Mouse (Mus musculus): ENCODE data around the gene Rimklb.

Rimklb gene

DNA sequence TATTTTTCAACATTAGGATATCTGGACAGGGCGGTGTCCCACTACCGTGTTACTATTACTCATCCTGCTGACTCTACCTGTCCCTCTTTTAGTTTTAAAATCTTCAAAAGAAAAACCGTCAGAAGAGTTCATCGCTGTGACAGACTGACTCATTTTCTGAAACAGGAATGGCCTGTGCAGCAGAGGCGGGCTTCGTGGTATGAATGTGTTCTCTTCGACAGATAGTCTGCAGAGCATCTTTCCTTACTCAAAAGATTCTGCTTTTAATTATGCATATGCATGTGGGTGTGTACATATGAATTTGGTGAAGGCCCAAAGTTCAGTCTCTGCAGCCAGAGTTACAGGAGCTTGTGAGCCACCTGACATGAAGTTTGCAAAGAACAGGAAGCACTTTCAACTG is 50.7 kb downstream of the Rimklb start:
- in situ Hi-C loops (cut with MboI; ENCODE audit: low pct_unique_long_range_greater_than_20kb in 1 of 2, low sequenced_read_pairs in 2 of 2, unreplicated experiment in 1 of 2) = no loop called here

GRCm38 (mm10) chr6:122445215-122445614 is 53.3 kb downstream of the Rimklb start:
- in situ Hi-C loops (cut with MboI; ENCODE audit: low pct_unique_long_range_greater_than_20kb in 1 of 2, low sequenced_read_pairs in 2 of 2, unreplicated experiment in 1 of 2) = no loop called here

- in situ Hi-C loops (cut with MboI; ENCODE audit: low pct_unique_long_range_greater_than_20kb in 1 of 2, low sequenced_read_pairs in 2 of 2, unreplicated experiment in 1 of 2) = no loop called here
Observed at GRCm38 (mm10) chr6:122440632-122441226, 57.8 kb downstream of the Rimklb start.

DNA sequence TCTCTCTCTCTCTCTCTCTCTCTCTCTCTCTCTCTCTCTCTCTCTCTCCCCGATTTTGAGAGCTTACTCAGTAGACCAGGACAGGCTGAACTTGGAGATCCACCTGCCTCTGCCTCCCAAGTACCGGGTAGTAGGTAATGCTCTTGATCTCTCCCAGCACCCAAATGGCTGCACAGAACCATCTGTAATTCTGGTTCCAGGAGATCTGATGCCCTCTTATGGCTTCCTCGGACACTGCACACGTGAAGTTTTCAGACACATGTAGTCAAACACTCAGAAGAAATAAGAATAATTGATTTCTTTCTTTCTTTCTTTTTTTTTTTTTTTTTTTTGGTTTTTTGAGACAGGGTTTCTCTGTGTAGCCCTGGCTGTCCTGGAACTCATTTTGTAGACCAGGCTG is 59.3 kb downstream of the Rimklb start:
- in situ Hi-C loops (cut with MboI; ENCODE audit: low pct_unique_long_range_greater_than_20kb in 1 of 2, low sequenced_read_pairs in 2 of 2, unreplicated experiment in 1 of 2) = no loop called here

DNA sequence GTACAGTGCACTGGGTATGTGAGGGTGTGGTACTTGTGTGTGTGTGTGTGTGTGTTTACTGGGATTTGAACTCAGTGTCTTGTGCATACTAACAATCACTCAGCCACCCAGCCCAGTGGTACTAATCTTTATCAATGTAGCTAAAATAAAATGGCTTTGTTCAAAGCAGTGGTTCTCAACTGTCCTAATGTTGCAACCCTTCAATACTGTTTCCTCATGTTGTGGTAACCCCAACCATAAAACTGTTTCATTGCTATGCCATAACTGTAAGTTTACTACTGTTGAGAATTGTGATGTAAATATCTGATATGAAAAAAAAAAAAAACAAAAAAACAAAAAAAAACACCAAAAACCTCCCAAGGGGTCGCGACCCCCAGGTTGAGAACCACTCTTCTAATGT is 63.3 kb downstream of the Rimklb start:
- in situ Hi-C loops (cut with MboI; ENCODE audit: low pct_unique_long_range_greater_than_20kb in 1 of 2, low sequenced_read_pairs in 2 of 2, unreplicated experiment in 1 of 2) = no loop called here

- in situ Hi-C loops (cut with MboI; ENCODE audit: low pct_unique_long_range_greater_than_20kb in 1 of 2, low sequenced_read_pairs in 2 of 2, unreplicated experiment in 1 of 2) = no loop called here
Observed at GRCm38 (mm10) chr6:122427456-122427855, 71.1 kb downstream of the Rimklb start.

DNA sequence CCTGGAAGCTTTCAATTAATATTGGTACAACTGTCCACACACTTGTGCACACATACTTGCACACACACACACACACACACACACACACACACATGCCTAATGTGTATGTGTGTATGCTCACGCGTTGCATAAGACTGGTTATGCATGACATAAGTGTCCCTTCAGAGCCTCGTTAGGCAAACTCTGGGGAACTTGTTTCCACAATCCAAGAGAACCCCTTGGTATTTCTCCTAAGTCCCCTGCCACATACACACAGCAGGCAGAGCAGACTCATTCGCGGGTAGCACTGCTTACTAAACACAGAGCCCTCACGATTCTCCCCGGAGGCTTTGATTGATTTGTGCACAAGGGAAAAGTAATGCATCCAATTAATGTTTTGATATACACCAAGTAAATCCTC is 81.5 kb downstream of the Rimklb start:
- in situ Hi-C loops (cut with MboI; ENCODE audit: low pct_unique_long_range_greater_than_20kb in 1 of 2, low sequenced_read_pairs in 2 of 2, unreplicated experiment in 1 of 2) = no loop called here

- in situ Hi-C loops (cut with MboI; ENCODE audit: low pct_unique_long_range_greater_than_20kb in 1 of 2, low sequenced_read_pairs in 2 of 2, unreplicated experiment in 1 of 2) = no loop called here
Observed at GRCm38 (mm10) chr6:122416347-122416746, 82.2 kb downstream of the Rimklb start.

DNA sequence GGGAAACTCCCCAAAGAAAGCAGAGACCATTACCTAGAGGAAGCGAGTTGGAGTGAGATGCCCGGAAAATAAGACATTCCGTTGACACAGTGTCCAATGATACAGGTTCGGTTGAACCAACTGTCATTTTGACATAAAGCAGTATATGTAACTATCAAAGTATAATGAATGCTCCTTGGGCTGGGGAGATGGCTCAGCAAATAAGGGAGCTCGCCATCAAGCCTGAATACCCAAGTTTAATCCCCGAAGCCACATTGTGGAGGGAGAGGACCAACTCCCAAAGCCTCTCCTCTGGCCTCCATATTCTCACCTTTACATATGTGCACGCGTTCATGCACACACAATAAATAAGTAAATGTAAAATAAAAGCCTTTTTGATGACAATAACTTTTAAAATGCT is 87.3 kb downstream of the Rimklb start:
- in situ Hi-C loops (cut with MboI; ENCODE audit: low pct_unique_long_range_greater_than_20kb in 1 of 2, low sequenced_read_pairs in 2 of 2, unreplicated experiment in 1 of 2) = no loop called here

- in situ Hi-C loops (cut with MboI; ENCODE audit: low pct_unique_long_range_greater_than_20kb in 1 of 2, low sequenced_read_pairs in 2 of 2, unreplicated experiment in 1 of 2) = loop anchor here in 1 of 2 experiments (10.0 kb wide), 1 partner anchor 113 kb away; no protein-coding TSS in a partner anchor
Observed at GRCm38 (mm10) chr6:122402240-122402639, 96.3 kb downstream of the Rimklb start.

GRCm38 (mm10) chr6:122400263-122400662 is 98.3 kb downstream of the Rimklb start:
- in situ Hi-C loops (cut with MboI; ENCODE audit: low pct_unique_long_range_greater_than_20kb in 1 of 2, low sequenced_read_pairs in 2 of 2, unreplicated experiment in 1 of 2) = loop anchor here in 1 of 2 experiments (10.0 kb wide), 1 partner anchor 115 kb away; no protein-coding TSS in a partner anchor

Measured in mouse embryonic stem cell (cell line).